Mouse (Mus musculus) heart, embryonic 16.5 days (tissue): ENCODE data around the gene Snx11. TPM values are rescaled to one million over a fixed set of nuclear protein-coding genes. Genes with fewer than 3 reads are reported as not detected.

Experiments used
- ATAC-seq: fragments of 200-750 bp; cut with Nextera tagmentation; replicated peaks from 2 replicates; pipeline ENCODE4 v1.8.0; 2017; ENCODE audit warnings: moderate number of reproducible peaks; ENCODE audit not compliant: insufficient read depth, low FRiP score; ENCODE audit errors: extremely low read depth
- H3K27ac ChIP-seq: fragments of 300-500 bp; sonication (generic); 2 replicates; pipeline ENCODE4 v1.5.1; 2014; ENCODE audit warnings: mild to moderate bottlenecking, low read length, control low read depth, moderate library complexity
- H3K27me3 ChIP-seq: fragments of 300-500 bp; sonication (generic); 2 replicates; pipeline ENCODE4 v1.6.1; 2014; ENCODE audit warnings: low read length, mixed read lengths; ENCODE audit not compliant: control insufficient read depth, insufficient read depth
- H3K36me3 ChIP-seq: fragments of 300-500 bp; sonication (generic); 2 replicates; pipeline ENCODE4 v1.6.1; 2014; ENCODE audit not compliant: control insufficient read depth, insufficient read depth
- H3K4me1 ChIP-seq: fragments of 300-500 bp; sonication (generic); 2 replicates; pipeline ENCODE4 v1.6.1; 2014; ENCODE audit warnings: low read length, mixed read lengths; ENCODE audit not compliant: control insufficient read depth, insufficient read depth
- H3K4me2 ChIP-seq: fragments of 300-500 bp; sonication (generic); 2 replicates; pipeline ENCODE4 v1.6.1; 2014; ENCODE audit warnings: low read depth, mild to moderate bottlenecking, control low read depth, low read length
- H3K4me3 ChIP-seq: fragments of 300-500 bp; sonication (generic); 2 replicates; pipeline ENCODE4 v1.5.1; 2014; ENCODE audit warnings: mild to moderate bottlenecking, control low read depth, low read length
- H3K9ac ChIP-seq: fragments of 300-500 bp; sonication (generic); 2 replicates; pipeline ENCODE4 v1.6.1; 2014; ENCODE audit warnings: low read length, control low read depth
- H3K9me3 ChIP-seq: fragments of 300-500 bp; sonication (generic); replicated peaks from 2 replicates; pipeline ENCODE4 v1.6.1; 2016; ENCODE audit warnings: low read length; ENCODE audit not compliant: control insufficient read depth
- whole genome bisulfite sequencing: fragments of 180-500 bp; shearing (Covaris S2); extraction: QIAGEN DNeasy Blood & Tissue Kit; methylation state at CpG from one replicate; pipeline ENCODE4 v1.1.7; 2014; 5-methylcytosine and 5-hydroxymethylcytosine counted together
- polyA plus RNA-seq: library from polyadenylated mRNA; unstranded; fragments of >200 nt; fragmentation: Nextera tagmentation; extraction: Ambion mirVana; gene quantifications from 2 replicates; pipeline ENCODE4 v1.2.1, GENCODE M21; 2015

Gene Snx11
- polyA plus RNA-seq, 1 experiment from 2014 or later = 11.9 TPM

- H3K9ac ChIP-seq = no peak overlapping the region
- WGBS = 68% methylated on average over 12 of the region's 12 CpGs
- no peak for ATAC-seq
- H3K4me1 ChIP-seq = peaks cover 3% of the 10 kb centered on the region
- H3K4me3 ChIP-seq = no peak overlapping the region
- no peaks in the 10 kb centered on the region for H3K9me3 ChIP-seq
- peaks cover 9% of the 10 kb centered on the region for H3K27me3 ChIP-seq
- H3K27ac ChIP-seq = no peak overlapping the region
- no peak overlapping the region for H3K4me2 ChIP-seq
- H3K36me3 ChIP-seq = no peaks in the 10 kb centered on the region
Observed at GRCm38 (mm10) chr11:96740796-96741195, 36.6 kb downstream of the Snx11 start.

GRCm38 (mm10) chr11:96737673-96738471 lies 39.5 kb downstream of the Snx11 start:
- Histone ChIP-seq H3K36me3 (no peaks in the 10 kb centered on the region), H3K9me3 (no peaks in the 10 kb centered on the region), H3K4me2 (no peak overlapping the region), H3K4me3 (no peak overlapping the region), H3K4me1 (peaks cover 3% of the 10 kb centered on the region), H3K27me3 (peaks cover 7% of the 10 kb centered on the region; the same call in 1 of the 2 replicates), H3K27ac (no peak overlapping the region), H3K9ac (no peak overlapping the region)
- 77% methylated on average over 14 of the region's 14 CpGs for WGBS
- ATAC-seq = no peak

- peaks cover 3% of the 10 kb centered on the region for H3K4me1 ChIP-seq
- WGBS = 14% methylated on average over 11 of the region's 11 CpGs
- no peak for ATAC-seq
- H3K9me3 ChIP-seq = no peaks in the 10 kb centered on the region
- H3K4me3 ChIP-seq = peak overlapping the region; percentile 38
- H3K27ac ChIP-seq = no peak overlapping the region
- H3K36me3 ChIP-seq = no peaks in the 10 kb centered on the region
- H3K27me3 ChIP-seq = peaks cover 4% of the 10 kb centered on the region; the same call in 1 of the 2 replicates
- H3K4me2 ChIP-seq = peak overlapping the region; percentile 62
- H3K9ac ChIP-seq = peak overlapping the region; percentile 27
Observed at GRCm38 (mm10) chr11:96736361-96736760, 41.0 kb downstream of the Snx11 start.

- Histone ChIP-seq H3K27me3 (peaks cover under 1% of the 10 kb centered on the region; the same call in 1 of the 2 replicates), H3K4me1 (peaks cover 3% of the 10 kb centered on the region), H3K27ac (no peak overlapping the region), H3K4me2 (peak overlapping the region; percentile 62), H3K36me3 (no peaks in the 10 kb centered on the region), H3K9ac (peak overlapping the region; percentile 62), H3K9me3 (no peaks in the 10 kb centered on the region), H3K4me3 (peak overlapping the region; percentile 38)
- ATAC-seq = no peak; the same call in 1 of the 2 replicates
- WGBS = 3% methylated on average over 19 of the region's 19 CpGs
Observed at GRCm38 (mm10) chr11:96735908-96736307, 41.5 kb downstream of the Snx11 start.

GRCm38 (mm10) chr11:96732657-96733056 lies 44.7 kb downstream of the Snx11 start:
- ATAC-seq = no peak
- Histone ChIP-seq H3K36me3 (no peaks in the 10 kb centered on the region), H3K9ac (no peak overlapping the region), H3K27ac (no peak overlapping the region), H3K4me1 (peaks cover 3% of the 10 kb centered on the region), H3K4me3 (no peak overlapping the region), H3K4me2 (no peak overlapping the region), H3K9me3 (no peaks in the 10 kb centered on the region), H3K27me3 (0 out of 2 replicates have a peak, but pooled peaks cover 2% of the 10 kb centered on the region)
- 62% methylated on average over 4 of the region's 4 CpGs for WGBS

- H3K27me3 ChIP-seq = 0 out of 2 replicates have a peak, but pooled peaks cover 2% of the 10 kb centered on the region
- no peak for ATAC-seq
- no peak overlapping the region for H3K9ac ChIP-seq
- 67% methylated on average over 5 of the region's 5 CpGs for WGBS
- H3K9me3 ChIP-seq = no peaks in the 10 kb centered on the region
- H3K4me2 ChIP-seq = no peak overlapping the region
- no peaks in the 10 kb centered on the region for H3K36me3 ChIP-seq
- H3K27ac ChIP-seq = no peak overlapping the region
- H3K4me3 ChIP-seq = no peak overlapping the region
- H3K4me1 ChIP-seq = no peaks in the 10 kb centered on the region
Observed at GRCm38 (mm10) chr11:96730327-96730726, 47.0 kb downstream of the Snx11 start.

GRCm38 (mm10) chr11:96729462-96729861 lies 47.9 kb downstream of the Snx11 start:
- peak overlapping the region; percentile 26; the same call in 1 of the 2 replicates for H3K4me2 ChIP-seq
- H3K9ac ChIP-seq = no peak overlapping the region
- WGBS = 51% methylated on average over 9 of the region's 9 CpGs
- no peaks in the 10 kb centered on the region for H3K9me3 ChIP-seq
- H3K27ac ChIP-seq = no peak overlapping the region
- H3K36me3 ChIP-seq = no peaks in the 10 kb centered on the region
- H3K27me3 ChIP-seq = 0 out of 2 replicates have a peak, but pooled peaks cover 2% of the 10 kb centered on the region
- H3K4me1 ChIP-seq = no peaks in the 10 kb centered on the region
- no peak for ATAC-seq
- H3K4me3 ChIP-seq = no peak overlapping the region; the same call in 1 of the 2 replicates

GRCm38 (mm10) chr11:96728577-96728976 lies 48.8 kb downstream of the Snx11 start:
- no peak overlapping the region for H3K4me2 ChIP-seq

GRCm38 (mm10) chr11:96725833-96726232 lies 51.5 kb downstream of the Snx11 start:
- Histone ChIP-seq H3K9ac (no peak overlapping the region), H3K27ac (no peak overlapping the region), H3K9me3 (no peaks in the 10 kb centered on the region), H3K27me3 (0 out of 2 replicates have a peak, but pooled peaks cover 2% of the 10 kb centered on the region), H3K4me2 (no peak overlapping the region), H3K4me3 (no peak overlapping the region), H3K36me3 (no peaks in the 10 kb centered on the region), H3K4me1 (no peaks in the 10 kb centered on the region)
- 25% methylated on average over 1 of the region's 1 CpGs for WGBS
- ATAC-seq = no peak

More at GRCm38 (mm10) chr11:96728577-96728976, 48.8 kb downstream of the Snx11 start:
- 0 out of 2 replicates have a peak, but pooled peaks cover 2% of the 10 kb centered on the region for H3K27me3 ChIP-seq
- H3K27ac ChIP-seq = no peak overlapping the region
- no peaks in the 10 kb centered on the region for H3K9me3 ChIP-seq
- no peak overlapping the region for H3K4me3 ChIP-seq
- H3K4me1 ChIP-seq = no peaks in the 10 kb centered on the region
- H3K9ac ChIP-seq = no peak overlapping the region
- H3K36me3 ChIP-seq = no peaks in the 10 kb centered on the region
- WGBS = 76% methylated on average over 2 of the region's 2 CpGs
- no peak for ATAC-seq
